Comparison of ENCODE assay signal across 12 mouse cellular contexts in the genomic region with DNA sequence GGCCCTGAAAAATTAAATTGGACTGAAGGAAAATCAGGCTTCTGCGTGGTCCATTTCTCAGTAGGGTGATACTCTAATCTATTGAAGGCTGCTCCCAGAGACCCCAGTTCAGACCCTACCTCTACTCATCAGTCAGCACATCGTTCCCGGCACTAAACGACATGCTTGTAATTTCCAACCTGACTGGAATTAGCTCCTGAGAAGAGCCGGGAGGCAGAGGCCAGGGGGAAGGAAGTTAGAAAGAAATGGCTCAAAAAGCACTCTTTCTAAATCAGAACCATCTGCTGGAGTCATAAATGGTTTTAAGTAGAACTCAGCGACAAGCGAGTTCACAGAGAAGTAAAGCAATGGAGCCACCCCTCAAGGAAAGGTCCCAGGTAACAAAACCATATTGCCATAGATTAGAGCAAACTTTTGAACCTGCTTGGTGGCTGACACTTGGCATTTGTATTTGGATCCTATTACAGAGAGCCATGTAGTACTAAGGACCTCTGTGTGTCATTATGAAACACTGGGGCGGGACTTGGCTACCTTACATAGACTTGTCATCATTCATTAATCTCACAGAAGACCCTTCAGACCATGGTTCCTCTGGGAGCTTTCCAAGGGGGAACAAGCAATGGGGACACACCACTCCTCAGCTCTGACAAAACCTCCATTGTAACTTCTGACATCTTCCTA.
DNase-seq lines count a peak whose midpoint lies in the region; ATAC-seq and TF ChIP-seq lines count a peak whose summit lies in the region.
"Had no signal": no experiment of that assay in that cellular context is flagged by ENCODE, and none has a peak within 500 bp of the region (broad histone marks: within the 10 kb centered on the region; RNA-seq: fewer than 3 reads in every experiment).

No protein-coding gene starts in this region.

- H3K36me3 ChIP-seq in kidney, embryonic 15.5 days: no peaks in the 10 kb centered on the region
- no peaks in the 10 kb centered on the region for H3K36me3 ChIP-seq in embryonic facial prominence, embryonic 11.5 days (replicated peaks; ENCODE audit: control insufficient read depth, insufficient read depth, low read depth, low read length)
- H3K36me3 ChIP-seq in limb, embryonic 14.5 days (ENCODE audit: control insufficient read depth, insufficient read depth, low read length): no peaks in the 10 kb centered on the region
- H3K36me3 ChIP-seq: liver, embryonic 13.5 days; midbrain, embryonic 13.5 days had no signal

- H3K4me2 ChIP-seq in kidney, embryonic 15.5 days: no peak overlapping the region
- no peak overlapping the region for H3K4me2 ChIP-seq in embryonic facial prominence, embryonic 11.5 days (ENCODE audit: low read depth, low read length)
- no peak overlapping the region for H3K4me2 ChIP-seq in limb, embryonic 14.5 days (replicated peaks; ENCODE audit: low read depth, low read length, severe bottlenecking)
- H3K4me2 ChIP-seq: liver, embryonic 13.5 days; midbrain, embryonic 13.5 days had no signal

- no peak overlapping the region for H3K4me3 ChIP-seq in kidney, embryonic 15.5 days (replicated peaks)
- no peak overlapping the region for H3K4me3 ChIP-seq in embryonic facial prominence, embryonic 11.5 days (ENCODE audit: low read depth, low read length)
- H3K4me3 ChIP-seq in limb, embryonic 14.5 days (replicated peaks; ENCODE audit: low read length): no peak overlapping the region
- H3K4me3 ChIP-seq: liver, embryonic 13.5 days; midbrain, embryonic 13.5 days had no signal

- 53% methylated on average over 8 of the region's 8 CpGs for WGBS in kidney, embryonic 15.5 days
- WGBS in embryonic facial prominence, embryonic 11.5 days: 31% methylated on average over 8 of the region's 8 CpGs
- WGBS in limb, embryonic 14.5 days: 8% methylated on average over 8 of the region's 8 CpGs

- no peak for DNase-seq in kidney, adult 9 months
- DNase-seq in embryo, embryonic 10.5 days (ENCODE audit: low spot score): peak; percentile 76
- DNase-seq in embryonic facial prominence, embryonic 11.5 days (ENCODE audit: low spot score): peak; percentile 89
- peak; percentile 74 for DNase-seq in limb, embryonic 14.5 days (ENCODE audit: low spot score)
- no peak for DNase-seq in layer of hippocampus, postnatal 36 days
- DNase-seq: cerebellum, adult 11-12 months; kidney, postnatal 36 days; liver, embryonic 13.5 days; right cerebral cortex, postnatal 4 days had no signal

- H3K27ac ChIP-seq in kidney, embryonic 15.5 days: peak overlapping the region; percentile 5; the same call in 1 of the 2 replicates
- no peak overlapping the region for H3K27ac ChIP-seq in embryonic facial prominence, embryonic 11.5 days (replicated peaks; ENCODE audit: low read depth, low read length)
- no peak overlapping the region for H3K27ac ChIP-seq in limb, embryonic 14.5 days (replicated peaks; ENCODE audit: low read depth, low read length)
- H3K27ac ChIP-seq: liver, embryonic 13.5 days; midbrain, embryonic 13.5 days had no signal

- H3K4me1 ChIP-seq in kidney, embryonic 15.5 days: 0 out of 2 replicates have a peak, but pooled peaks cover 13% of the 10 kb centered on the region
- H3K4me1 ChIP-seq in embryonic facial prominence, embryonic 11.5 days (ENCODE audit: control insufficient read depth, insufficient read depth, low read length): no peaks in the 10 kb centered on the region
- H3K4me1 ChIP-seq in limb, embryonic 14.5 days (ENCODE audit: control insufficient read depth, insufficient read depth, low read length): peaks cover 18% of the 10 kb centered on the region
- H3K4me1 ChIP-seq: liver, embryonic 13.5 days; midbrain, embryonic 13.5 days had no signal

- H3K27me3 ChIP-seq in kidney, embryonic 15.5 days: no peaks in the 10 kb centered on the region
- H3K27me3 ChIP-seq in embryonic facial prominence, embryonic 11.5 days (ENCODE audit: control insufficient read depth, insufficient read depth, low read length): no peaks in the 10 kb centered on the region
- H3K27me3 ChIP-seq in limb, embryonic 14.5 days (ENCODE audit: control insufficient read depth, insufficient read depth, low read length): 0 out of 2 replicates have a peak, but pooled peaks cover 3% of the 10 kb centered on the region
- H3K27me3 ChIP-seq: liver, embryonic 13.5 days had no signal

- no peaks in the 10 kb centered on the region for H3K9me3 ChIP-seq in kidney, embryonic 15.5 days (replicated peaks)
- no peaks in the 10 kb centered on the region for H3K9me3 ChIP-seq in embryonic facial prominence, embryonic 11.5 days (replicated peaks; ENCODE audit: control insufficient read depth, low read length)
- H3K9me3 ChIP-seq in limb, embryonic 14.5 days (ENCODE audit: control insufficient read depth, low read length): no peaks in the 10 kb centered on the region
- H3K9me3 ChIP-seq: liver, embryonic 13.5 days; midbrain, embryonic 13.5 days had no signal

- no peak for TF ChIP-seq POLR2A in limb, embryonic 14.5 days (IDR thresholded peaks at IDR 0.05; ENCODE audit: borderline replicate concordance, extremely low read depth, insufficient read depth, insufficient read length)

- no peak overlapping the region for H3K9ac ChIP-seq in kidney, embryonic 15.5 days
- no peak overlapping the region for H3K9ac ChIP-seq in embryonic facial prominence, embryonic 11.5 days (replicated peaks; ENCODE audit: low read length)
- H3K9ac ChIP-seq in limb, embryonic 14.5 days (ENCODE audit: low read depth, low read length, severe bottlenecking): no peak overlapping the region
- H3K9ac ChIP-seq: liver, embryonic 13.5 days; midbrain, embryonic 13.5 days had no signal

- ATAC-seq in kidney, embryonic 15.5 days (replicated peaks; ENCODE audit: low FRiP score): no peak
- peak; percentile 76 for ATAC-seq in embryonic facial prominence, embryonic 11.5 days (replicated peaks; ENCODE audit: insufficient number of reproducible peaks, low FRiP score, low TSS enrichment, low read depth)
- peak; percentile 47; the same call in 1 of the 2 replicates for ATAC-seq in limb, embryonic 14.5 days (ENCODE audit: low FRiP score, low read depth)
- no peak for ATAC-seq in megakaryocyte progenitor cell, adult 5-6 weeks (replicated peaks; ENCODE audit: poor library complexity)
- ATAC-seq: midbrain, embryonic 13.5 days had no signal

Comparison
In these comparisons a context has a peak if more than half of its experiments do, and no peak if none do; other contexts are left out.
1. ATAC-seq: peak in embryonic facial prominence, embryonic 11.5 days (single experiment) and limb, embryonic 14.5 days (single experiment); none in kidney, embryonic 15.5 days (single experiment) and megakaryocyte progenitor cell, adult 5-6 weeks (single experiment).
2. DNase-seq: peak in embryo, embryonic 10.5 days (single experiment), embryonic facial prominence, embryonic 11.5 days (single experiment) and limb, embryonic 14.5 days (single experiment); none in kidney, adult 9 months (single experiment) and layer of hippocampus, postnatal 36 days (0 of 2).